Mouse (Mus musculus) adrenal gland, postnatal 25 days (tissue): ENCODE data around the gene Hnrnpab. TPM values are rescaled to one million over a fixed set of nuclear protein-coding genes. Genes with fewer than 3 reads are reported as not detected.

Source experiments
- DNase-seq: peaks from one replicate; pipeline ENCODE4 v3.0.0; 2021; ENCODE audit warnings: mixed read lengths
- total RNA-seq: library from RNA; stranded (reverse); gene quantifications from 2 replicates; pipeline ENCODE4 v1.2.3, GENCODE M21; 2021

Gene Hnrnpab
- total RNA-seq, 1 experiment from 2014 or later, result 304 TPM

- peak; percentile 92 for DNase-seq
These were observed 823 bp downstream of the Hnrnpab start for GRCm38 (mm10) chr11:51605602-51606446.

- no peak for DNase-seq
These were observed 4.4 kb downstream of the Hnrnpab start for GRCm38 (mm10) chr11:51602253-51602652.

- no peak for DNase-seq
These were observed 9.1 kb downstream of the Hnrnpab start for GRCm38 (mm10) chr11:51597553-51597952.

GRCm38 (mm10) chr11:51595459-51596083 lies 11.1 kb downstream of the Hnrnpab start:
- no peak for DNase-seq

GRCm38 (mm10) chr11:51594715-51595350 lies 11.8 kb downstream of the Hnrnpab start:
- no peak for DNase-seq

- DNase-seq, result no peak
These were observed 12.8 kb downstream of the Hnrnpab start for GRCm38 (mm10) chr11:51593849-51594248.

- DNase-seq, result no peak
These were observed 13.3 kb downstream of the Hnrnpab start for GRCm38 (mm10) chr11:51593368-51593767.

- no peak for DNase-seq
These were observed 14.7 kb downstream of the Hnrnpab start for GRCm38 (mm10) chr11:51591915-51592314.

- DNase-seq, result no peak
These were observed 15.5 kb downstream of the Hnrnpab start for GRCm38 (mm10) chr11:51591168-51591567.

GRCm38 (mm10) chr11:51590002-51590401 lies 16.6 kb downstream of the Hnrnpab start:
- no peak for DNase-seq

GRCm38 (mm10) chr11:51588833-51589232 lies 17.8 kb downstream of the Hnrnpab start:
- no peak for DNase-seq

- DNase-seq, result no peak
These were observed 19.6 kb downstream of the Hnrnpab start for GRCm38 (mm10) chr11:51587059-51587458.

- DNase-seq, result no peak
These were observed 20.2 kb downstream of the Hnrnpab start for GRCm38 (mm10) chr11:51586411-51586810.

GRCm38 (mm10) chr11:51585608-51586252 lies 20.9 kb downstream of the Hnrnpab start:
- no peak for DNase-seq

GRCm38 (mm10) chr11:51584431-51585248 lies 22.0 kb downstream of the Hnrnpab start, which contains the start of gene Phykpl:
TSS of gene Phykpl (plus strand) at chr11:51584757.
- peak; percentile 97 for DNase-seq

- DNase-seq, result no peak
These were observed 22.6 kb downstream of the Hnrnpab start for GRCm38 (mm10) chr11:51584057-51584430.

GRCm38 (mm10) chr11:51582713-51583112 lies 23.9 kb downstream of the Hnrnpab start:
- peak; percentile 82 for DNase-seq

GRCm38 (mm10) chr11:51579024-51579423 lies 27.6 kb downstream of the Hnrnpab start:
- DNase-seq, result no peak

- DNase-seq, result no peak
These were observed 29.1 kb downstream of the Hnrnpab start for GRCm38 (mm10) chr11:51577587-51577986.

- DNase-seq, result no peak
These were observed 30.2 kb downstream of the Hnrnpab start for GRCm38 (mm10) chr11:51576454-51576853.

- no peak for DNase-seq
These were observed 37.8 kb downstream of the Hnrnpab start for GRCm38 (mm10) chr11:51568801-51569200.

GRCm38 (mm10) chr11:51565951-51566350 lies 40.7 kb downstream of the Hnrnpab start:
- no peak for DNase-seq
